Mouse (Mus musculus) heart, embryonic 16.5 days (tissue): ENCODE measurements around the gene Ppp1r9b. TPM values are rescaled to one million over a fixed set of nuclear protein-coding genes. Genes with fewer than 3 reads are reported as not detected.

ENCODE experiments used
- ATAC-seq: fragments of 200-750 bp; cut with Nextera tagmentation; replicated peaks from 2 replicates; pipeline ENCODE4 v1.8.0; 2017; ENCODE audit warnings: moderate number of reproducible peaks; ENCODE audit not compliant: insufficient read depth, low FRiP score; ENCODE audit errors: extremely low read depth
- H3K27ac ChIP-seq: fragments of 300-500 bp; sonication (generic); 2 replicates; pipeline ENCODE4 v1.5.1; 2014; ENCODE audit warnings: mild to moderate bottlenecking, low read length, control low read depth, moderate library complexity
- H3K27me3 ChIP-seq: fragments of 300-500 bp; sonication (generic); 2 replicates; pipeline ENCODE4 v1.6.1; 2014; ENCODE audit warnings: low read length, mixed read lengths; ENCODE audit not compliant: control insufficient read depth, insufficient read depth
- H3K36me3 ChIP-seq: fragments of 300-500 bp; sonication (generic); 2 replicates; pipeline ENCODE4 v1.6.1; 2014; ENCODE audit not compliant: control insufficient read depth, insufficient read depth
- H3K4me1 ChIP-seq: fragments of 300-500 bp; sonication (generic); 2 replicates; pipeline ENCODE4 v1.6.1; 2014; ENCODE audit warnings: low read length, mixed read lengths; ENCODE audit not compliant: control insufficient read depth, insufficient read depth
- H3K4me2 ChIP-seq: fragments of 300-500 bp; sonication (generic); 2 replicates; pipeline ENCODE4 v1.6.1; 2014; ENCODE audit warnings: low read depth, mild to moderate bottlenecking, control low read depth, low read length
- H3K4me3 ChIP-seq: fragments of 300-500 bp; sonication (generic); 2 replicates; pipeline ENCODE4 v1.5.1; 2014; ENCODE audit warnings: mild to moderate bottlenecking, control low read depth, low read length
- H3K9ac ChIP-seq: fragments of 300-500 bp; sonication (generic); 2 replicates; pipeline ENCODE4 v1.6.1; 2014; ENCODE audit warnings: low read length, control low read depth
- H3K9me3 ChIP-seq: fragments of 300-500 bp; sonication (generic); replicated peaks from 2 replicates; pipeline ENCODE4 v1.6.1; 2016; ENCODE audit warnings: low read length; ENCODE audit not compliant: control insufficient read depth
- WGBS: fragments of 180-500 bp; shearing (Covaris S2); extraction: QIAGEN DNeasy Blood & Tissue Kit; methylation state at CpG from one replicate; pipeline ENCODE4 v1.1.7; 2014; 5-methylcytosine and 5-hydroxymethylcytosine counted together
- polyA plus RNA-seq: library from polyadenylated mRNA; unstranded; fragments of >200 nt; fragmentation: Nextera tagmentation; extraction: Ambion mirVana; gene quantifications from 2 replicates; pipeline ENCODE4 v1.2.1, GENCODE M21; 2015

The Ppp1r9b gene
- polyA plus RNA-seq, 1 experiment from 2014 or later: 5.8 TPM

GRCm38 (mm10) chr11:94985140-94985539, 5.7 kb upstream of the Ppp1r9b start:
- Histone ChIP-seq H3K9ac (no peak overlapping the region), H3K27me3 (no peaks in the 10 kb centered on the region), H3K36me3 (no peaks in the 10 kb centered on the region), H3K27ac (no peak overlapping the region), H3K4me1 (peaks cover 23% of the 10 kb centered on the region), H3K4me3 (no peak overlapping the region), H3K4me2 (no peak overlapping the region), H3K9me3 (no peaks in the 10 kb centered on the region)
- ATAC-seq: no peak
- 42% methylated on average over 1 of the region's 1 CpGs for WGBS

- no peak overlapping the region for H3K9ac ChIP-seq
Measured at GRCm38 (mm10) chr11:94985822-94986221, 5.0 kb upstream of the Ppp1r9b start.

DNA sequence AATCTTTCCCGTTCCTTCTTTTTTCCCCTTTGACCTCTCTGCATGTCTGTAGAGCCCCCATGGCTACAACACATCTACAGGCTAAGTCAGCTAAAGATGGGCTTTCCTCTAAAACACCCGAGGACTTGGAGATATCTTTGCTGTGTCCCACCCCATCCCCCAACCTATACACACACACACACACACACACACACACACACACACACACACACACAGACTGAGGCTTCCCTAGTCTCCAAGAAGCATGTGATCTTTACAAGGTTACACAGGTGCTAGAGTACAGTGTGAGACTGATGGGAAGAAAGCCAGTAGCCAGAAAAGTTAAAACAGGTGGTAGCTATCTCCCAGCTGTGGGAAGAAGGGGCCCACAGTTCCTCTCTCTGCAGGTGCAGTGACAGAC, 4.4 kb upstream of the Ppp1r9b start:
- H3K27ac ChIP-seq: no peak overlapping the region
- ATAC-seq: no peak
- H3K9me3 ChIP-seq: no peaks in the 10 kb centered on the region
- H3K4me1 ChIP-seq: peaks cover 27% of the 10 kb centered on the region
- no peak overlapping the region for H3K9ac ChIP-seq
- H3K36me3 ChIP-seq: no peaks in the 10 kb centered on the region
- H3K27me3 ChIP-seq: no peaks in the 10 kb centered on the region
- no peak overlapping the region for H3K4me2 ChIP-seq
- 46% methylated on average over 2 of the region's 2 CpGs for WGBS
- H3K4me3 ChIP-seq: no peak overlapping the region

More at GRCm38 (mm10) chr11:94985822-94986221, 5.0 kb upstream of the Ppp1r9b start:
- no peaks in the 10 kb centered on the region for H3K27me3 ChIP-seq
- no peaks in the 10 kb centered on the region for H3K36me3 ChIP-seq
- H3K4me1 ChIP-seq: peaks cover 27% of the 10 kb centered on the region
- no peaks in the 10 kb centered on the region for H3K9me3 ChIP-seq
- H3K27ac ChIP-seq: no peak overlapping the region
- H3K4me3 ChIP-seq: no peak overlapping the region
- no peak overlapping the region for H3K4me2 ChIP-seq
- ATAC-seq: no peak
- 66% methylated on average over 5 of the region's 5 CpGs for WGBS

GRCm38 (mm10) chr11:94987341-94987740, 3.5 kb upstream of the Ppp1r9b start:
- H3K9ac ChIP-seq: peak overlapping the region; percentile 30; the same call in 1 of the 2 replicates
- no peak overlapping the region for H3K4me3 ChIP-seq
- H3K27me3 ChIP-seq: no peaks in the 10 kb centered on the region
- WGBS: 49% methylated on average over 6 of the region's 6 CpGs
- H3K27ac ChIP-seq: no peak overlapping the region
- H3K4me1 ChIP-seq: peaks cover 27% of the 10 kb centered on the region
- H3K36me3 ChIP-seq: no peaks in the 10 kb centered on the region
- no peaks in the 10 kb centered on the region for H3K9me3 ChIP-seq
- no peak for ATAC-seq
- H3K4me2 ChIP-seq: no peak overlapping the region

GRCm38 (mm10) chr11:94987851-94988250, 3.0 kb upstream of the Ppp1r9b start:
- no peak overlapping the region for H3K4me3 ChIP-seq
- no peak overlapping the region for H3K27ac ChIP-seq
- WGBS: 72% methylated on average over 8 of the region's 8 CpGs
- H3K9ac ChIP-seq: no peak overlapping the region
- no peaks in the 10 kb centered on the region for H3K36me3 ChIP-seq
- no peak for ATAC-seq
- H3K4me1 ChIP-seq: peaks cover 31% of the 10 kb centered on the region
- H3K9me3 ChIP-seq: no peaks in the 10 kb centered on the region
- no peaks in the 10 kb centered on the region for H3K27me3 ChIP-seq
- H3K4me2 ChIP-seq: no peak overlapping the region

GRCm38 (mm10) chr11:94988780-94989561, 1.9 kb upstream of the Ppp1r9b start:
- Histone ChIP-seq H3K4me2 (peak overlapping the region; percentile 98), H3K9ac (peak overlapping the region; percentile 73), H3K4me1 (peaks cover 42% of the 10 kb centered on the region), H3K4me3 (peak overlapping the region; percentile 93), H3K36me3 (no peaks in the 10 kb centered on the region), H3K9me3 (no peaks in the 10 kb centered on the region), H3K27ac (peak overlapping the region; percentile 94), H3K27me3 (no peaks in the 10 kb centered on the region)
- no peak for ATAC-seq
- WGBS: 19% methylated on average over 10 of the region's 10 CpGs

GRCm38 (mm10) chr11:94989562-94990017, 1.2 kb upstream of the Ppp1r9b start:
- Histone ChIP-seq H3K4me1 (peaks cover 48% of the 10 kb centered on the region), H3K27ac (peak overlapping the region; percentile 94), H3K4me2 (peak overlapping the region; percentile 98), H3K4me3 (peak overlapping the region; percentile 93), H3K27me3 (no peaks in the 10 kb centered on the region), H3K9me3 (no peaks in the 10 kb centered on the region), H3K9ac (peak overlapping the region; percentile 73), H3K36me3 (no peaks in the 10 kb centered on the region)
- peak; percentile 59 for ATAC-seq
- WGBS: under 1% methylated on average over 12 of the region's 12 CpGs

- ATAC-seq: no peak
- H3K9ac ChIP-seq: peak overlapping the region; percentile 95
- no peaks in the 10 kb centered on the region for H3K36me3 ChIP-seq
- H3K4me3 ChIP-seq: peak overlapping the region; percentile 93
- H3K4me1 ChIP-seq: peaks cover 55% of the 10 kb centered on the region
- H3K27ac ChIP-seq: peak overlapping the region; percentile 94
- 41% methylated on average over 6 of the region's 6 CpGs for WGBS
- no peaks in the 10 kb centered on the region for H3K9me3 ChIP-seq
- H3K27me3 ChIP-seq: no peaks in the 10 kb centered on the region
- H3K4me2 ChIP-seq: peak overlapping the region; percentile 98
Measured at GRCm38 (mm10) chr11:94990102-94990748, 610 bp upstream of the Ppp1r9b start.
